Mouse (Mus musculus): ENCODE data around the gene Kantr. TPM values are rescaled to one million over a fixed set of nuclear protein-coding genes. Genes with fewer than 3 reads are reported as not detected.

The Kantr gene
- polyA plus RNA-seq, 1 experiment from 2014 or later, result 19.2 TPM

Other genes with a start within 250 kb of the Kantr start
- 2.8 and 3.0 TPM in 2 replicates for gene Iqsec2, start 183.2 kb downstream of the Kantr start, polyA plus RNA-seq (2016; fragmentation: Nextera tagmentation; extraction: Ambion mirVana)
- gene Kdm5c, start 94.5 kb downstream of the Kantr start, polyA plus RNA-seq (2016; fragmentation: Nextera tagmentation; extraction: Ambion mirVana), result 56.4 and 62.4 TPM in 2 replicates
- 48.3 and 49.7 TPM in 2 replicates for gene Tspyl2, start 14.9 kb upstream of the Kantr start, polyA plus RNA-seq (2016; fragmentation: Nextera tagmentation; extraction: Ambion mirVana)
- 6.8 and 8.4 TPM in 2 replicates for gene Gpr173, start 41.2 kb upstream of the Kantr start, polyA plus RNA-seq (2016; fragmentation: Nextera tagmentation; extraction: Ambion mirVana)
- not detected in 2 replicates for gene Cldn34a, start 235.8 kb upstream of the Kantr start, polyA plus RNA-seq (2016; fragmentation: Nextera tagmentation; extraction: Ambion mirVana)

Measured in forebrain, embryonic 12.5 days (tissue).